Mouse (Mus musculus) frontal cortex, adult 2 months (tissue): ENCODE data around the gene Tmem130. TPM values are rescaled to one million over a fixed set of nuclear protein-coding genes. Genes with fewer than 3 reads are reported as not detected.

Experiments used
- polyA plus RNA-seq: library from polyadenylated mRNA; depleted of rRNA; stranded (reverse); fragments of >200 nt; gene quantifications from 2 replicates; pipeline ENCODE4 v1.2.3, GENCODE M21; 2012; rRNA removed

Tmem130 gene
- polyA plus RNA-seq, 1 experiment, result 159 TPM

Other genes with a start within 250 kb of the Tmem130 start
- 44.1 and 57.9 TPM in 2 replicates for gene Nptx2, start 215.9 kb downstream of the Tmem130 start, polyA plus RNA-seq
- 171 and 174 TPM in 2 replicates for gene Trrap, start 5.9 kb upstream of the Tmem130 start, polyA plus RNA-seq
- 25.6 and 28.2 TPM in 2 replicates for gene Smurf1, start 204.0 kb upstream of the Tmem130 start, polyA plus RNA-seq